Mouse (Mus musculus) heart, embryonic 14.5 days (tissue): Measurements from ENCODE around the gene Map10. TPM values are rescaled to one million over a fixed set of nuclear protein-coding genes. Genes with fewer than 3 reads are reported as not detected.

Experiments used
- ATAC-seq: fragments of 200-750 bp; cut with Nextera tagmentation; 2 replicates; pipeline ENCODE4 v1.8.0; 2017; ENCODE audit warnings: low read depth, moderate TSS enrichment; ENCODE audit not compliant: insufficient number of reproducible peaks, insufficient read depth, low FRiP score
- H3K27ac ChIP-seq, 2 experiments: fragments of 200-500 bp in 1 of 2; fragments of 300-500 bp in 1 of 2; sonication (generic) in 1 of 2; replicated peaks in 1 of 2; 2 replicates each; pipeline ENCODE4 v1.5.1; 2012 to 2014; ENCODE audit warnings: low read depth in 2 of 2, low read length in 2 of 2, control low read depth in 1 of 2, mild to moderate bottlenecking in 1 of 2, mixed read lengths in 1 of 2; ENCODE audit not compliant: control insufficient read depth in 1 of 2, insufficient read depth in 1 of 2
- H3K27me3 ChIP-seq: fragments of 300-500 bp; sonication (generic); 2 replicates; pipeline ENCODE4 v1.6.1; 2014; ENCODE audit warnings: mild to moderate bottlenecking, low read length, control low read depth; ENCODE audit not compliant: control insufficient read depth, insufficient read depth
- H3K36me3 ChIP-seq: fragments of 300-500 bp; sonication (generic); 2 replicates; pipeline ENCODE4 v1.6.1; 2014; ENCODE audit warnings: mild to moderate bottlenecking, control low read depth, low read length, mixed read lengths; ENCODE audit not compliant: control insufficient read depth, insufficient read depth
- H3K4me1 ChIP-seq, 2 experiments: fragments of 200-500 bp in 1 of 2; fragments of 300-500 bp in 1 of 2; sonication (generic) in 1 of 2; 2 replicates each; pipeline ENCODE4 v1.6.1; 2012 to 2014; ENCODE audit warnings: low read length in 2 of 2, control low read depth in 1 of 2, mixed read lengths in 1 of 2; ENCODE audit not compliant: control insufficient read depth in 2 of 2, insufficient read depth in 2 of 2
- H3K4me2 ChIP-seq: fragments of 300-500 bp; sonication (generic); 2 replicates; pipeline ENCODE4 v1.6.1; 2014; ENCODE audit warnings: mild to moderate bottlenecking, low read length
- H3K4me3 ChIP-seq, 2 experiments: fragments of 200-500 bp in 1 of 2; fragments of 300-500 bp in 1 of 2; sonication (generic) in 1 of 2; 2 replicates each; pipeline ENCODE4 v1.5.1; 2012 to 2014; ENCODE audit warnings: low read length in 2 of 2, mild to moderate bottlenecking in 2 of 2, control low read depth in 1 of 2, low read depth in 1 of 2, moderate library complexity in 1 of 2; ENCODE audit not compliant: control insufficient read depth in 1 of 2, insufficient read depth in 1 of 2
- H3K9ac ChIP-seq: fragments of 300-500 bp; sonication (generic); 2 replicates; pipeline ENCODE4 v1.6.1; 2014; ENCODE audit warnings: mild to moderate bottlenecking, low read length
- H3K9me3 ChIP-seq: fragments of 300-500 bp; sonication (generic); 2 replicates; pipeline ENCODE4 v1.6.1; 2016; ENCODE audit warnings: low read length, control low read depth; ENCODE audit not compliant: control insufficient read depth
- WGBS: fragments of 180-500 bp; shearing (Covaris S2); extraction: QIAGEN DNeasy Blood & Tissue Kit; methylation state at CpG from one replicate; pipeline ENCODE4 v1.1.7; 2014; 5-methylcytosine and 5-hydroxymethylcytosine counted together
- polyA plus RNA-seq: library from polyadenylated mRNA; unstranded; fragments of >200 nt; fragmentation: Nextera tagmentation; extraction: Ambion mirVana; gene quantifications from 2 replicates; pipeline ENCODE4 v1.2.1, GENCODE M21; 2014

Gene Map10
- polyA plus RNA-seq, 1 experiment from 2014 or later = 7.8 TPM

- Histone ChIP-seq H3K4me2 (no peak overlapping the region), H3K36me3 (no peaks in the 10 kb centered on the region), H3K9ac (no peak overlapping the region), H3K27me3 (no peaks in the 10 kb centered on the region), H3K4me1 (peaks cover 5 to 9% of the 10 kb centered on the region in 2 experiments; a peak in 2 of 4 replicates), H3K27ac (no peak overlapping the region), H3K9me3 (no peaks in the 10 kb centered on the region), H3K4me3 (no peak overlapping the region)
- WGBS = 87% methylated on average over 5 of the region's 5 CpGs
- no peak for ATAC-seq
Measured at GRCm38 (mm10) chr8:125640766-125641165, 28.9 kb upstream of the Map10 start.

GRCm38 (mm10) chr8:125641808-125642207 is 27.8 kb upstream of the Map10 start:
- Histone ChIP-seq H3K4me3 (no peak overlapping the region), H3K9me3 (no peaks in the 10 kb centered on the region), H3K4me1 (peaks cover 5 to 9% of the 10 kb centered on the region in 2 experiments; a peak in 2 of 4 replicates), H3K36me3 (no peaks in the 10 kb centered on the region), H3K27me3 (no peaks in the 10 kb centered on the region), H3K9ac (no peak overlapping the region), H3K4me2 (no peak overlapping the region), H3K27ac (no peak overlapping the region)
- ATAC-seq = no peak
- 50% methylated on average over 6 of the region's 6 CpGs for WGBS

- peaks cover 5 to 6% of the 10 kb centered on the region in 2 experiments; a peak in 2 of 4 replicates for H3K4me1 ChIP-seq
- H3K4me3 ChIP-seq = no peak overlapping the region
- ATAC-seq = no peak
- 70% methylated on average over 10 of the region's 10 CpGs for WGBS
- H3K4me2 ChIP-seq = no peak overlapping the region
- no peaks in the 10 kb centered on the region for H3K9me3 ChIP-seq
- no peak overlapping the region for H3K9ac ChIP-seq
- H3K27ac ChIP-seq = no peak overlapping the region
- H3K36me3 ChIP-seq = no peaks in the 10 kb centered on the region
- no peaks in the 10 kb centered on the region for H3K27me3 ChIP-seq
Measured at GRCm38 (mm10) chr8:125645757-125646478, 23.7 kb upstream of the Map10 start.

GRCm38 (mm10) chr8:125649447-125649846 is 20.2 kb upstream of the Map10 start:
- WGBS = 77% methylated on average over 4 of the region's 4 CpGs
- H3K4me3 ChIP-seq = no peak overlapping the region
- no peak for ATAC-seq
- H3K4me2 ChIP-seq = no peak overlapping the region
- H3K4me1 ChIP-seq = no peaks in the 10 kb centered on the region
- H3K9me3 ChIP-seq = no peaks in the 10 kb centered on the region
- no peak overlapping the region for H3K9ac ChIP-seq
- H3K27me3 ChIP-seq = no peaks in the 10 kb centered on the region
- H3K27ac ChIP-seq = no peak overlapping the region
- no peaks in the 10 kb centered on the region for H3K36me3 ChIP-seq

- no peak for ATAC-seq
- H3K9me3 ChIP-seq = no peaks in the 10 kb centered on the region
- no peaks in the 10 kb centered on the region for H3K27me3 ChIP-seq
- WGBS = 89% methylated on average over 2 of the region's 2 CpGs
- H3K36me3 ChIP-seq = no peaks in the 10 kb centered on the region
- no peak overlapping the region for H3K27ac ChIP-seq
- no peak overlapping the region for H3K9ac ChIP-seq
- no peak overlapping the region for H3K4me3 ChIP-seq
- no peaks in the 10 kb centered on the region for H3K4me1 ChIP-seq
- H3K4me2 ChIP-seq = no peak overlapping the region
Measured at GRCm38 (mm10) chr8:125654821-125655220, 14.8 kb upstream of the Map10 start.

GRCm38 (mm10) chr8:125658508-125658907 is 11.1 kb upstream of the Map10 start:
- Histone ChIP-seq H3K27me3 (no peaks in the 10 kb centered on the region), H3K9ac (no peak overlapping the region), H3K4me2 (no peak overlapping the region), H3K36me3 (no peaks in the 10 kb centered on the region), H3K4me3 (no peak overlapping the region), H3K9me3 (no peaks in the 10 kb centered on the region), H3K4me1 (peaks cover 6 to 13% of the 10 kb centered on the region in 2 experiments), H3K27ac (no peak overlapping the region)
- WGBS = 83% methylated on average over 5 of the region's 5 CpGs
- ATAC-seq = no peak

- 85% methylated on average over 4 of the region's 4 CpGs for WGBS
- no peak for ATAC-seq
- Histone ChIP-seq H3K4me1 (peaks cover 6 to 13% of the 10 kb centered on the region in 2 experiments), H3K27me3 (no peaks in the 10 kb centered on the region), H3K36me3 (no peaks in the 10 kb centered on the region), H3K4me2 (no peak overlapping the region), H3K4me3 (no peak overlapping the region), H3K27ac (no peak overlapping the region), H3K9ac (no peak overlapping the region), H3K9me3 (no peaks in the 10 kb centered on the region)
Measured at GRCm38 (mm10) chr8:125658926-125659325, 10.7 kb upstream of the Map10 start.

- Histone ChIP-seq H3K9ac (no peak overlapping the region), H3K36me3 (no peaks in the 10 kb centered on the region), H3K9me3 (no peaks in the 10 kb centered on the region), H3K4me2 (no peak overlapping the region), H3K27me3 (no peaks in the 10 kb centered on the region), H3K27ac (no peak overlapping the region), H3K4me3 (no peak overlapping the region), H3K4me1 (peaks cover 15 to 21% of the 10 kb centered on the region in 2 experiments)
- WGBS = 82% methylated on average over 6 of the region's 6 CpGs
- ATAC-seq = no peak
Measured at GRCm38 (mm10) chr8:125660397-125660796, 9.2 kb upstream of the Map10 start.
